22 mouse cellular contexts compared by ENCODE assay signal in the genomic region with DNA sequence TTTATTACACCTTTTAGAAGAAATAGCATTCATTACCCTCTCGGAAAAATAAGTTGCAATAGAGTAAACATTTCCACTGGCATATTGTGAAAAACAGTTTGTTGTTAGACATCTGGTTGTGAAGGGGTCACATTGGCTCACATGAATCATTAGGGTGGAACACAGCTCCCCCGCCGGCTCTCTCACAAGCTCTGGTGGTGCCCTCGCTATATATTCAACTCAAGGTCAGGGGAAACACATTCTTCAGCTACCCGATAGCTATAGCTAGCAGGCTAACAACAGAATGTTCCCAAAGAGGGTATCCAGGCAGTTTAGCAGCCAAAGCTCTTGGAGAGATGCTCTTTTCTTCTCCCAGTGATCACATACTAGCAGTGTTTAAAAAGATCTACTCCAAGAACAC.
DNase-seq lines count a peak whose midpoint lies in the region; ATAC-seq and TF ChIP-seq lines count a peak whose summit lies in the region.
"Had no signal": no experiment of that assay in that cellular context is flagged by ENCODE, and none has a peak within 500 bp of the region (broad histone marks: within the 10 kb centered on the region; RNA-seq: fewer than 3 reads in every experiment).

No protein-coding gene starts in this region.

- TF ChIP-seq EP300 in heart, adult 2 months (IDR thresholded peaks at IDR 0.05; ENCODE audit: insufficient read depth, low read depth, low read length): no peak

- no peak for TF ChIP-seq POLR2A in heart, adult 2 months (IDR thresholded peaks at IDR 0.05; ENCODE audit: insufficient read depth, low read depth, low read length)

- no peaks in the 10 kb centered on the region for H3K36me3 ChIP-seq in heart, embryonic 15.5 days
- no peaks in the 10 kb centered on the region for H3K36me3 ChIP-seq in heart, adult 2 months (ENCODE audit: control insufficient read depth, insufficient read depth, low read length)
- H3K36me3 ChIP-seq in neural tube, embryonic 14.5 days (ENCODE audit: control insufficient read depth, insufficient read depth, low read length): no peaks in the 10 kb centered on the region
- no peaks in the 10 kb centered on the region for H3K36me3 ChIP-seq in heart, embryonic 11.5 days (ENCODE audit: control insufficient read depth, insufficient read depth, low read length)
- H3K36me3 ChIP-seq: embryonic facial prominence, embryonic 15.5 days; forebrain, embryonic 10.5 days; liver, embryonic 15.5 days; midbrain, embryonic 10.5 days had no signal

- peak overlapping the region; percentile 56 for H3K27ac ChIP-seq in heart, embryonic 15.5 days
- no peak overlapping the region for H3K27ac ChIP-seq in heart, adult 2 months
- peak overlapping the region; percentile 62; the same call in 1 of the 2 replicates for H3K27ac ChIP-seq in neural tube, embryonic 14.5 days (ENCODE audit: low read depth, low read length)
- H3K27ac ChIP-seq in heart, embryonic 11.5 days (ENCODE audit: low read depth, low read length): no peak overlapping the region
- H3K27ac ChIP-seq: embryonic facial prominence, embryonic 15.5 days; forebrain, embryonic 10.5 days; liver, embryonic 15.5 days; midbrain, embryonic 10.5 days had no signal

- H3K79me2 ChIP-seq in heart, adult 2 months (replicated peaks; ENCODE audit: control insufficient read depth, insufficient read depth, low read length): no peaks in the 10 kb centered on the region

- no peak for ATAC-seq in heart, embryonic 15.5 days (replicated peaks; ENCODE audit: insufficient number of reproducible peaks, insufficient read depth, low FRiP score, low read depth)
- ATAC-seq in neural tube, embryonic 14.5 days (ENCODE audit: low read depth): 0 out of 2 replicates have a peak, but pooled peaks have one; percentile 28
- no peak for ATAC-seq in heart, embryonic 11.5 days (replicated peaks; ENCODE audit: insufficient number of reproducible peaks, low FRiP score, low TSS enrichment)
- ATAC-seq: intestine, embryonic 16.5 days; Patski had no signal

- no peak for DNase-seq in heart, adult 2 months
- peak; percentile 21 for DNase-seq in kidney, postnatal 14 days
- DNase-seq in kidney, adult 9 months: no peak
- peak; percentile 32 for DNase-seq in NIH3T3 (ENCODE audit: low read depth)
- DNase-seq in urinary bladder, adult 2 months (ENCODE audit: low spot score): no peak
- DNase-seq: adrenal gland, postnatal 36 days; cerebellum, adult 2 months; heart, adult 18-20 months; kidney, postnatal 36 days; lung, postnatal 36 days; right cerebral cortex, postnatal 25 days; thymus, postnatal 25 days had no signal

- TF ChIP-seq CTCF in heart, adult 2 months (IDR thresholded peaks at IDR 0.05): no peak

- H3K4me3 ChIP-seq in heart, embryonic 15.5 days: no peak overlapping the region
- no peak overlapping the region for H3K4me3 ChIP-seq in heart, adult 2 months
- H3K4me3 ChIP-seq in neural tube, embryonic 14.5 days (ENCODE audit: low read depth, low read length): no peak overlapping the region
- H3K4me3 ChIP-seq in heart, embryonic 11.5 days (ENCODE audit: low read depth, low read length): no peak overlapping the region
- H3K4me3 ChIP-seq: embryonic facial prominence, embryonic 15.5 days; forebrain, embryonic 10.5 days; liver, embryonic 15.5 days; midbrain, embryonic 10.5 days; myocyte had no signal

- intact Hi-C loops in heart, adult 2 months (cut with DNase I): no loop called here

- 0 out of 2 replicates have a peak, but pooled peaks cover 5% of the 10 kb centered on the region for H3K9me3 ChIP-seq in heart, embryonic 15.5 days (replicated peaks)
- no peaks in the 10 kb centered on the region for H3K9me3 ChIP-seq in neural tube, embryonic 14.5 days (ENCODE audit: control insufficient read depth, low read length)
- no peaks in the 10 kb centered on the region; the same call in 1 of the 2 replicates for H3K9me3 ChIP-seq in heart, embryonic 11.5 days (replicated peaks; ENCODE audit: control insufficient read depth, low read length)
- H3K9me3 ChIP-seq: embryonic facial prominence, embryonic 15.5 days; forebrain, embryonic 10.5 days; liver, embryonic 15.5 days; midbrain, embryonic 10.5 days had no signal

- H3K4me1 ChIP-seq in heart, embryonic 15.5 days (replicated peaks): peaks cover 10% of the 10 kb centered on the region
- no peaks in the 10 kb centered on the region for H3K4me1 ChIP-seq in heart, adult 2 months (ENCODE audit: control insufficient read depth, insufficient read depth, low read length)
- H3K4me1 ChIP-seq in neural tube, embryonic 14.5 days (ENCODE audit: control insufficient read depth, insufficient read depth, low read length): peaks cover 17% of the 10 kb centered on the region
- H3K4me1 ChIP-seq in heart, embryonic 11.5 days (ENCODE audit: control insufficient read depth, insufficient read depth, low read length): no peaks in the 10 kb centered on the region
- H3K4me1 ChIP-seq: forebrain, embryonic 10.5 days; liver, embryonic 15.5 days; midbrain, embryonic 10.5 days had no signal

- no peaks in the 10 kb centered on the region for H3K27me3 ChIP-seq in heart, embryonic 15.5 days
- H3K27me3 ChIP-seq in heart, adult 2 months (ENCODE audit: control insufficient read depth, insufficient read depth, low read length): no peaks in the 10 kb centered on the region
- H3K27me3 ChIP-seq in neural tube, embryonic 14.5 days (ENCODE audit: control insufficient read depth, insufficient read depth, low read length): no peaks in the 10 kb centered on the region
- H3K27me3 ChIP-seq in heart, embryonic 11.5 days (ENCODE audit: control insufficient read depth, insufficient read depth, low read length): no peaks in the 10 kb centered on the region
- H3K27me3 ChIP-seq: embryonic facial prominence, embryonic 15.5 days; liver, embryonic 15.5 days; Patski had no signal

- 48% methylated on average over 5 of the region's 5 CpGs for WGBS in heart, embryonic 15.5 days
- 58% methylated on average over 5 of the region's 5 CpGs for WGBS in heart, adult 2 months
- WGBS in neural tube, embryonic 14.5 days: 6% methylated on average over 5 of the region's 5 CpGs
- 49% methylated on average over 5 of the region's 5 CpGs for WGBS in heart, embryonic 11.5 days (ENCODE audit: insufficient replicate concordance)

- H3K9ac ChIP-seq in heart, embryonic 15.5 days: no peak overlapping the region
- no peak overlapping the region for H3K9ac ChIP-seq in heart, adult 2 months (ENCODE audit: low read depth, low read length)
- no peak overlapping the region for H3K9ac ChIP-seq in neural tube, embryonic 14.5 days (replicated peaks; ENCODE audit: low read depth, low read length)
- H3K9ac ChIP-seq in heart, embryonic 11.5 days (ENCODE audit: low read depth, low read length): no peak overlapping the region
- H3K9ac ChIP-seq: embryonic facial prominence, embryonic 15.5 days; liver, embryonic 15.5 days had no signal

- H3K4me2 ChIP-seq in heart, embryonic 15.5 days: no peak overlapping the region
- H3K4me2 ChIP-seq in neural tube, embryonic 14.5 days (ENCODE audit: low read depth, low read length): no peak overlapping the region
- no peak overlapping the region for H3K4me2 ChIP-seq in heart, embryonic 11.5 days
- H3K4me2 ChIP-seq: embryonic facial prominence, embryonic 15.5 days; liver, embryonic 15.5 days had no signal

Comparison
In these comparisons a context has a peak if more than half of its experiments do, and no peak if none do; other contexts are left out.
1. H3K27ac ChIP-seq: peak in heart, embryonic 15.5 days (single experiment) and neural tube, embryonic 14.5 days (single experiment); none in heart, adult 2 months (single experiment) and heart, embryonic 11.5 days (single experiment).
2. DNase-seq: peak in kidney, postnatal 14 days (single experiment) and NIH3T3 (single experiment); none in heart, adult 2 months (0 of 2), kidney, adult 9 months (single experiment) and urinary bladder, adult 2 months (single experiment).